Mouse (Mus musculus): Measurements from ENCODE around the gene Rpl27.

DNA sequence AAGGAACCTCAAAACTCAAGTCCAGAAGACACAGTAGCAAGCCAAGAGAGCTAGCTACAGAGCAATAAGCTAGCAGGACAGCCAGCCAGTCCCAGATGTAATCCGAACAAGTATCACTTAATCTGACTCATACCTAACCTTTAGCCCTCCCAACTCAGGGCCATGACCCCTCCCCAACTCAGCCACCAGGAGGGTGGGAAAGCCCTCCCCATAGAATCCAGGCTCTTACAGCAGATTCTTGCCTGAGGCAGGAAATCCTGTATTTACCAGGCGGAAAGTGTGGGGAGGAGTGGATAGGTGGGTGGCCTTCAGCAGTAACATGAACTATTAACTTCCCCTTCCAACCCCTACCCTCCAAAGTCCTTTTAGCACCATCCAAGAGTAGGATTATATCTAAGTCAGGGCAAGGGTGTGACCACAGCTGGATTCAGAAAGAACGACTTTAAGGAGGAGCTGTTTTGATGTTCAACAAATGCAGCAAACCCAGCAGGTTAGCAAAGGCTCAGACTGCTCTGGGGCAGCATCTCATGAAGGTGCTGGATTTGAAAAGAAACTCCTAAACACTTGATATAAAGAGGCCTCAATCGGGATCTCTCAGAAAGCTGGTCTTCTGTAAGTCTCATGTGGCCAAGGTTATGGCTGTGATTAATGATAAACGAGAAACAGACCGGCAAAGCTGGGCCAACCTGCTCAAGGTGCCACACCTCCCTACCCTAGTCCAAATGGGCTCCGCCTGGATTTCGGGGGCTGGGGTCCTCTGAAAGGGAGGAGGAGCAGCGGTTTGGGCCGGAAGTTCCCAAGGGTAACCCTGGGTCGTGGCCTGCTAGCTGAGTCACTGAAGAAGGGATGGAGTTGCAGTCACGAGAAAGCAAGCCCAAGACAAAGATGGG lies 22.4 kb downstream of the Rpl27 start, which contains the start of gene Rnd2:
- no peak for TF ChIP-seq POLR2A (IDR thresholded peaks at IDR 0.05; ENCODE audit: control insufficient read depth, low read depth, low read length)
- TF ChIP-seq CTCF (IDR thresholded peaks at IDR 0.05; ENCODE audit: control insufficient read depth, insufficient read depth, insufficient replicate concordance, low read depth, low read length) = no peak

Measured in testis, adult 2 months (tissue).